Mouse (Mus musculus): ENCODE measurements at regions not wholly inside any gene's neighbourhood (a gene's known extent, or its start where the extent isn't known, plus 50 kb on each side); places are given as distances from the start of the nearest gene placed in this dataset.
A peak's percentile ranks its signal among the peaks of the same experiment; 100 is the strongest.

- Histone ChIP-seq H3K36me3 (no peaks in the 10 kb centered on the region), H3K9ac (no peak overlapping the region), H3K9me3 (no peaks in the 10 kb centered on the region), H3K27ac (no peak overlapping the region), H3K4me2 (no peak overlapping the region), H3K4me1 (replicated peaks) (peaks cover 12% of the 10 kb centered on the region), H3K4me3 (no peak overlapping the region), H3K27me3 (0 out of 2 replicates have a peak, but pooled peaks cover 2% of the 10 kb centered on the region)
- 67% methylated on average over 11 of the region's 11 CpGs for WGBS
- no peak for ATAC-seq (ENCODE audit: low FRiP score)
These were observed 244.2 kb downstream of the Hs3st3b1 start for GRCm38 (mm10) chr11:63677921-63678320.

- H3K36me3 ChIP-seq, result no peaks in the 10 kb centered on the region
- no peak overlapping the region for H3K9ac ChIP-seq
- H3K27me3 ChIP-seq, result 0 out of 2 replicates have a peak, but pooled peaks cover 2% of the 10 kb centered on the region
- no peak overlapping the region for H3K4me3 ChIP-seq
- ATAC-seq (ENCODE audit: low FRiP score), result no peak
- no peaks in the 10 kb centered on the region for H3K9me3 ChIP-seq
- 38% methylated on average over 17 of the region's 17 CpGs for WGBS
- no peak overlapping the region for H3K4me2 ChIP-seq
- peak overlapping the region; percentile 50; the same call in 1 of the 2 replicates for H3K27ac ChIP-seq
- H3K4me1 ChIP-seq (replicated peaks), result peaks cover 12% of the 10 kb centered on the region
These were observed 243.6 kb downstream of the Hs3st3b1 start for GRCm38 (mm10) chr11:63678382-63678905.

- Histone ChIP-seq H3K27me3 (0 out of 2 replicates have a peak, but pooled peaks cover 2% of the 10 kb centered on the region), H3K9me3 (no peaks in the 10 kb centered on the region), H3K27ac (no peak overlapping the region), H3K9ac (no peak overlapping the region), H3K4me2 (no peak overlapping the region), H3K4me1 (replicated peaks) (peaks cover 12% of the 10 kb centered on the region), H3K36me3 (no peaks in the 10 kb centered on the region), H3K4me3 (no peak overlapping the region)
- no peak for ATAC-seq (ENCODE audit: low FRiP score)
- WGBS, result 65% methylated on average over 4 of the region's 4 CpGs
These were observed 242.6 kb downstream of the Hs3st3b1 start for GRCm38 (mm10) chr11:63679491-63679890.

GRCm38 (mm10) chr11:63684228-63684980, 237.7 kb downstream of the Hs3st3b1 start:
- no peak for ATAC-seq (ENCODE audit: low FRiP score)
- 75% methylated on average over 11 of the region's 11 CpGs for WGBS

GRCm38 (mm10) chr11:63691041-63691440, 231.0 kb downstream of the Hs3st3b1 start:
- 51% methylated on average over 4 of the region's 4 CpGs for WGBS
- Histone ChIP-seq H3K9ac (no peak overlapping the region), H3K9me3 (no peaks in the 10 kb centered on the region), H3K27ac (no peak overlapping the region), H3K4me2 (no peak overlapping the region), H3K4me3 (no peak overlapping the region), H3K4me1 (replicated peaks) (peaks cover 4% of the 10 kb centered on the region; the same call in 1 of the 2 replicates), H3K36me3 (no peaks in the 10 kb centered on the region), H3K27me3 (no peaks in the 10 kb centered on the region)
- ATAC-seq (ENCODE audit: low FRiP score), result no peak

More at GRCm38 (mm10) chr11:63684228-63684980, 237.7 kb downstream of the Hs3st3b1 start:
- Histone ChIP-seq H3K27me3 (no peaks in the 10 kb centered on the region), H3K9ac (no peak overlapping the region), H3K4me3 (no peak overlapping the region), H3K27ac (no peak overlapping the region), H3K4me1 (replicated peaks) (no peaks in the 10 kb centered on the region), H3K36me3 (no peaks in the 10 kb centered on the region), H3K9me3 (no peaks in the 10 kb centered on the region), H3K4me2 (no peak overlapping the region)

- H3K4me3 ChIP-seq, result no peak overlapping the region
- no peaks in the 10 kb centered on the region for H3K36me3 ChIP-seq
- H3K4me1 ChIP-seq (replicated peaks), result peaks cover 17% of the 10 kb centered on the region
- H3K4me2 ChIP-seq, result no peak overlapping the region
- H3K9ac ChIP-seq, result no peak overlapping the region
- 59% methylated on average over 12 of the region's 12 CpGs for WGBS
- H3K9me3 ChIP-seq, result no peaks in the 10 kb centered on the region
- no peak overlapping the region for H3K27ac ChIP-seq
- no peak for ATAC-seq (ENCODE audit: low FRiP score)
- H3K27me3 ChIP-seq, result no peaks in the 10 kb centered on the region
These were observed 217.0 kb downstream of the Hs3st3b1 start for GRCm38 (mm10) chr11:63704995-63705580.

GRCm38 (mm10) chr11:63706057-63706456, 216.0 kb downstream of the Hs3st3b1 start:
- Histone ChIP-seq H3K27me3 (no peaks in the 10 kb centered on the region), H3K27ac (no peak overlapping the region; the same call in 1 of the 2 replicates), H3K4me1 (replicated peaks) (peaks cover 17% of the 10 kb centered on the region), H3K36me3 (no peaks in the 10 kb centered on the region), H3K4me3 (no peak overlapping the region), H3K9ac (no peak overlapping the region), H3K9me3 (no peaks in the 10 kb centered on the region), H3K4me2 (no peak overlapping the region)
- 50% methylated on average over 8 of the region's 8 CpGs for WGBS
- ATAC-seq (ENCODE audit: low FRiP score), result no peak

GRCm38 (mm10) chr11:63707093-63707492, 215.0 kb downstream of the Hs3st3b1 start:
- no peak overlapping the region for H3K27ac ChIP-seq
- peak; percentile 66; the same call in 1 of the 2 replicates for ATAC-seq (ENCODE audit: low FRiP score)

GRCm38 (mm10) chr11:63708412-63708811, 213.7 kb downstream of the Hs3st3b1 start:
- no peaks in the 10 kb centered on the region for H3K27me3 ChIP-seq
- no peaks in the 10 kb centered on the region for H3K9me3 ChIP-seq
- H3K27ac ChIP-seq, result no peak overlapping the region
- no peak for ATAC-seq (ENCODE audit: low FRiP score)
- H3K9ac ChIP-seq, result no peak overlapping the region
- WGBS, result 67% methylated on average over 4 of the region's 4 CpGs
- H3K4me3 ChIP-seq, result no peak overlapping the region
- H3K4me2 ChIP-seq, result no peak overlapping the region
- H3K4me1 ChIP-seq (replicated peaks), result peaks cover 17% of the 10 kb centered on the region
- H3K36me3 ChIP-seq, result no peaks in the 10 kb centered on the region

More at GRCm38 (mm10) chr11:63707093-63707492, 215.0 kb downstream of the Hs3st3b1 start:
- H3K9me3 ChIP-seq, result no peaks in the 10 kb centered on the region
- H3K9ac ChIP-seq, result no peak overlapping the region
- H3K27me3 ChIP-seq, result no peaks in the 10 kb centered on the region
- no peak overlapping the region for H3K4me2 ChIP-seq
- WGBS, result 25% methylated on average over 5 of the region's 5 CpGs
- H3K4me3 ChIP-seq, result no peak overlapping the region
- H3K36me3 ChIP-seq, result no peaks in the 10 kb centered on the region
- peaks cover 17% of the 10 kb centered on the region for H3K4me1 ChIP-seq (replicated peaks)

GRCm38 (mm10) chr11:63712053-63712864, 209.8 kb downstream of the Hs3st3b1 start:
- no peak overlapping the region for H3K27ac ChIP-seq
- peaks cover 5% of the 10 kb centered on the region; the same call in 1 of the 2 replicates for H3K4me1 ChIP-seq (replicated peaks)
- ATAC-seq (ENCODE audit: low FRiP score), result no peak
- no peak overlapping the region for H3K4me2 ChIP-seq
- WGBS, result 65% methylated on average over 15 of the region's 15 CpGs
- H3K36me3 ChIP-seq, result no peaks in the 10 kb centered on the region
- H3K4me3 ChIP-seq, result no peak overlapping the region
- no peak overlapping the region for H3K9ac ChIP-seq
- H3K27me3 ChIP-seq, result no peaks in the 10 kb centered on the region
- no peaks in the 10 kb centered on the region for H3K9me3 ChIP-seq

GRCm38 (mm10) chr11:63722261-63722660, 199.8 kb downstream of the Hs3st3b1 start:
- no peaks in the 10 kb centered on the region for H3K36me3 ChIP-seq
- H3K27ac ChIP-seq, result no peak overlapping the region
- no peak for ATAC-seq (ENCODE audit: low FRiP score)
- H3K4me1 ChIP-seq (replicated peaks), result peaks cover 3% of the 10 kb centered on the region; the same call in 1 of the 2 replicates
- no peak overlapping the region for H3K9ac ChIP-seq
- 91% methylated on average over 5 of the region's 5 CpGs for WGBS
- no peaks in the 10 kb centered on the region for H3K9me3 ChIP-seq
- H3K4me3 ChIP-seq, result no peak overlapping the region
- H3K4me2 ChIP-seq, result no peak overlapping the region
- H3K27me3 ChIP-seq, result no peaks in the 10 kb centered on the region

GRCm38 (mm10) chr11:63730880-63731279, 191.2 kb downstream of the Hs3st3b1 start:
- ATAC-seq (ENCODE audit: low FRiP score), result no peak

More at GRCm38 (mm10) chr11:63730880-63731279, 191.2 kb downstream of the Hs3st3b1 start:
- H3K4me1 ChIP-seq (replicated peaks), result peaks cover 15% of the 10 kb centered on the region
- H3K4me2 ChIP-seq, result no peak overlapping the region
- no peaks in the 10 kb centered on the region for H3K36me3 ChIP-seq
- H3K4me3 ChIP-seq, result no peak overlapping the region
- H3K9ac ChIP-seq, result no peak overlapping the region
- H3K27ac ChIP-seq, result no peak overlapping the region
- H3K27me3 ChIP-seq, result no peaks in the 10 kb centered on the region
- no peaks in the 10 kb centered on the region for H3K9me3 ChIP-seq
- WGBS, result 61% methylated on average over 9 of the region's 9 CpGs

Measured in hindbrain, embryonic 13.5 days (tissue).